Mouse (Mus musculus) neural tube, embryonic 11.5 days (tissue): ENCODE data around the gene Cpxm1. TPM values are rescaled to one million over a fixed set of nuclear protein-coding genes. Genes with fewer than 3 reads are reported as not detected.

Experiments used
- ATAC-seq: fragments of 200-750 bp; cut with Nextera tagmentation; 2 replicates; pipeline ENCODE4 v1.8.0; 2017; ENCODE audit warnings: moderate number of reproducible peaks, mild to moderate bottlenecking, moderate TSS enrichment, moderate library complexity; ENCODE audit not compliant: insufficient read depth, low FRiP score, low TSS enrichment
- DNase-seq: peaks from one replicate; pipeline ENCODE4 v3.0.0-alpha.2; 2015; ENCODE audit warnings: low spot score
- H3K27ac ChIP-seq: fragments of 300-500 bp; sonication (generic); 2 replicates; pipeline ENCODE4 v1.5.1; 2014; ENCODE audit warnings: low read depth, mild to moderate bottlenecking, low read length
- H3K27me3 ChIP-seq: fragments of 300-500 bp; sonication (generic); 2 replicates; pipeline ENCODE4 v1.6.1; 2014; ENCODE audit warnings: mild to moderate bottlenecking, low read length, mixed read lengths; ENCODE audit not compliant: control insufficient read depth, insufficient read depth
- H3K36me3 ChIP-seq: fragments of 300-500 bp; sonication (generic); 2 replicates; pipeline ENCODE4 v1.6.1; 2014; ENCODE audit warnings: mild to moderate bottlenecking, low read length, moderate library complexity, mixed read lengths; ENCODE audit not compliant: control insufficient read depth, insufficient read depth
- H3K4me1 ChIP-seq: fragments of 300-500 bp; sonication (generic); 2 replicates; pipeline ENCODE4 v1.6.1; 2014; ENCODE audit warnings: low read length, mixed read lengths; ENCODE audit not compliant: control insufficient read depth, insufficient read depth
- H3K4me2 ChIP-seq: fragments of 300-500 bp; sonication (generic); 2 replicates; pipeline ENCODE4 v1.6.1; 2014; ENCODE audit warnings: low read depth, mild to moderate bottlenecking, moderate library complexity
- H3K4me3 ChIP-seq: fragments of 300-500 bp; sonication (generic); 2 replicates; pipeline ENCODE4 v1.5.1; 2014; ENCODE audit warnings: low read depth, low read length
- H3K9ac ChIP-seq: fragments of 300-500 bp; sonication (generic); 2 replicates; pipeline ENCODE4 v1.6.1; 2014; ENCODE audit warnings: mild to moderate bottlenecking, low read length
- H3K9me3 ChIP-seq: fragments of 300-500 bp; sonication (generic); 2 replicates; pipeline ENCODE4 v1.6.1; 2016; ENCODE audit warnings: low read length; ENCODE audit not compliant: control insufficient read depth
- WGBS: fragments of 180-500 bp; shearing (Covaris S2); extraction: QIAGEN DNeasy Blood & Tissue Kit; methylation state at CpG from one replicate; pipeline ENCODE4 v1.1.7; 2014; 5-methylcytosine and 5-hydroxymethylcytosine counted together
- polyA plus RNA-seq: library from polyadenylated mRNA; unstranded; fragments of >200 nt; fragmentation: Nextera tagmentation; extraction: Ambion mirVana; gene quantifications from 2 replicates; pipeline ENCODE4 v1.2.1, GENCODE M21; 2014

Gene Cpxm1
- polyA plus RNA-seq, 1 experiment from 2014 or later: 32.3 TPM

DNA sequence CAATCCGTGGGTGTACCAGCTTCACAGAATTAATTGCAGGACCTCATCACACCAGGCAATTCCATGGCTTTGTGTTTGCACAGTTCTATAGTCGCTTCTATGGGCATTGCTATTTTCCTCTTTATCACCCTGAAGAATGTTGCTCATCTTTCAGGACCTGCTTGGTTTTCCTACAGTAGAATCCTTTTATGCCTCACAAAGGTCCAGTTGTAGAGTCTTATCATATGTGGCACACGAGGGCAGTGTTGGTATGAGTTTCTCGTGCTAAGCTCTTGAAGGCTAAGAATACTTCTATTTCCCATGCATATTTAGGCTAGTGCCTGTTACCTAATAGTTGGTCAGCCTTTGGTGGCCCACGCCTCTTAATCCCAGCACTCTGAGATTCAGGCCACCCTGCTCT lies 27.7 kb upstream of the Cpxm1 start:
- Histone ChIP-seq H3K4me3 (peak overlapping the region; percentile 72), H3K9ac (peak overlapping the region; percentile 72), H3K27me3 (no peaks in the 10 kb centered on the region), H3K4me1 (peaks cover 8% of the 10 kb centered on the region; the same call in 1 of the 2 replicates), H3K36me3 (peaks cover 2% of the 10 kb centered on the region; the same call in 1 of the 2 replicates), H3K27ac (no peak overlapping the region), H3K4me2 (peak overlapping the region; percentile 55), H3K9me3 (no peaks in the 10 kb centered on the region)
- no peak for DNase-seq
- no peak for ATAC-seq
- WGBS: 63% methylated on average over 5 of the region's 5 CpGs

- under 1% methylated on average over 58 of the region's 58 CpGs for WGBS
- H3K27me3 ChIP-seq: no peaks in the 10 kb centered on the region
- H3K9me3 ChIP-seq: no peaks in the 10 kb centered on the region
- ATAC-seq: peak; percentile 94
- peak; percentile 94 for DNase-seq
- H3K9ac ChIP-seq: peak within 1 kb of the TSS; percentile 72
- peaks cover 2% of the 10 kb centered on the region; the same call in 1 of the 2 replicates for H3K36me3 ChIP-seq
- H3K4me1 ChIP-seq: peaks cover 8% of the 10 kb centered on the region; the same call in 1 of the 2 replicates
- peak within 1 kb of the TSS; percentile 66 for H3K27ac ChIP-seq
- H3K4me2 ChIP-seq: peak within 1 kb of the TSS; percentile 55
- H3K4me3 ChIP-seq: peak within 1 kb of the TSS; percentile 72
Measured at GRCm38 (mm10) chr2:130424126-130424853, 26.9 kb upstream of the Cpxm1 start, which contains the start of the genes Vps16 and Pced1a. Gene Vps16 (plus strand): TSS chr2:130424339. Gene Pced1a (minus strand): TSS chr2:130424701.

DNA sequence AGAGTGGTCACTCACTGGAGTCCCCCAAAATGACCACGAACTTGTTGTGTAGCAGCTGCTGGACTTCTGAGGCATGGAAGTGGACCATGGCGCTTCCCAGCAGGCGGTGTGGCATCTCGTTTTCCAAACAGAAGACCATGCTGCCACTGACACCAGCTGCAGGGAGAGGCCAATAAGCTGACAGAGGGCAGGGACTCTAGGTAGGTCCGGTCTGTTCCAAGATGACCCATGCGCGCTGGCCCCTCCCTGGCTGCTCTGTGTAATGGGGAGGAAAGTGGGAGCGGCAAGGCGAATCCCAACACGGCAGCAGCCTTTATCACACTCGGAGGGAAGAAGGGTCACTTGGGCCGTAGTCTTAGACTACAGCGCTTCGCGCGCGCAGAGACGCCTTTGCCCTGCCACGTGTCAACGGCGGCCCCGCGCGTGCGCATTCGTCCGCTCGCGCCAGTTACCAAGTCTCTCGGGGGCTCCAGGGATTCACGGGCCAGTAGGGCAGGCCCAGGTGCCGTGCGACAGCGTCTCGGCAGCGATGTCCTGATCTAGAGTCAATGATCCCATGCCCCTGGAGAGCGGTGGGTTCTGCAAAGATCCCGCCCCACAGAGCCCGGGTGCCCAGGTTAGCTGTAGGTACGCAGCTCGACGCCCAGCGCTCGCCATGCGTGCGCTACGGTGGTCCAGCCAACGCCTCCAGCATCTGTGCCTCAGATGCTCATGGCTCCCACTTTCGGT lies 26.2 kb upstream of the Cpxm1 start:
- peak overlapping the region; percentile 55 for H3K4me2 ChIP-seq
- no peaks in the 10 kb centered on the region for H3K9me3 ChIP-seq
- peaks cover 2% of the 10 kb centered on the region; the same call in 1 of the 2 replicates for H3K36me3 ChIP-seq
- peaks cover 8% of the 10 kb centered on the region; the same call in 1 of the 2 replicates for H3K4me1 ChIP-seq
- DNase-seq: peak; percentile 88
- peak overlapping the region; percentile 72 for H3K9ac ChIP-seq
- ATAC-seq: peak; percentile 68
- H3K4me3 ChIP-seq: peak overlapping the region; percentile 72
- H3K27ac ChIP-seq: peak overlapping the region; percentile 66; the same call in 1 of the 2 replicates
- no peaks in the 10 kb centered on the region for H3K27me3 ChIP-seq
- WGBS: 18% methylated on average over 49 of the region's 49 CpGs

GRCm38 (mm10) chr2:130421781-130422620 lies 24.6 kb upstream of the Cpxm1 start:
- Histone ChIP-seq H3K27ac (no peak overlapping the region), H3K9me3 (no peaks in the 10 kb centered on the region), H3K4me1 (peaks cover 8% of the 10 kb centered on the region; the same call in 1 of the 2 replicates), H3K4me2 (no peak overlapping the region), H3K36me3 (peaks cover 2% of the 10 kb centered on the region; the same call in 1 of the 2 replicates), H3K27me3 (no peaks in the 10 kb centered on the region), H3K4me3 (no peak overlapping the region), H3K9ac (no peak overlapping the region)
- DNase-seq (no peak), ATAC-seq (no peak)
- WGBS: 95% methylated on average over 26 of the region's 26 CpGs

DNA sequence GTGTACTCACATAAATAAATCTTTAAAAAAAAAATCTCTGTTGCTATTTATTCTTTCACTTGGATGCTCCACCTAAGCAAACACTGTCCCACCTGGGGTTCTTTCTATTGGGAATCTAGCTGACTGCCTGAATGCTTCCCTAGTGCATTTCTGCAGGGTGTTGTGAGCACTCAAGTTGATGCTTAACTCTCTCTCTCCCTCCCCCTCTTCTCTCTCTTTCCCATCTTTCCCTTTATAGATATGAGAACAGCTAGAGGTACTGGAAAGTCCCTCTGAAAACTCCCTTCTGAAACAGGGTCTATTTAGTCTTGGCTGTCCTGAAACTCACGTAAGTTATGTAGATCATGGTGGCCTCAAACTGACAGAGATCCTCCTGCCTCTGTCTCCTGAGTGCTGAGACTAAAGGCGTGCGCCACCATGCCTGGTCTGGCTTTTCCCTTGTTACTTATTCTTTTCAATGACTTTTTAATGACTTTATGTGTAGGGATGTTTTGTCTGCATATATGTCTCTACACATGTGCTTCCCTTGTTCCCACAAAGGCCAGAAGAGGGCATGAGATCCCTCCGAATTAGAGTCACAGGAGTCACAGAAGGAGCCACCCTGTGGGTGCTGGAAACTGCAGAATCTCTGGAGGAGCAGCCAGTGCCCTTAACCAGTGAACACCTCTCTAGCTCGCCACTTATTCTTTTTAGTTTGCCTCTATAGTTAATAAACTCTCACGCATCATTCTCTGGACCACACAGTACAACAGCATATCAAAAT lies 16.9 kb upstream of the Cpxm1 start:
- Histone ChIP-seq H3K4me1 (no peaks in the 10 kb centered on the region), H3K27ac (no peak overlapping the region), H3K27me3 (no peaks in the 10 kb centered on the region), H3K4me2 (no peak overlapping the region), H3K9ac (no peak overlapping the region), H3K9me3 (no peaks in the 10 kb centered on the region), H3K36me3 (no peaks in the 10 kb centered on the region), H3K4me3 (no peak overlapping the region)
- no peak for ATAC-seq
- no peak for DNase-seq
- WGBS: 76% methylated on average over 6 of the region's 6 CpGs

DNA sequence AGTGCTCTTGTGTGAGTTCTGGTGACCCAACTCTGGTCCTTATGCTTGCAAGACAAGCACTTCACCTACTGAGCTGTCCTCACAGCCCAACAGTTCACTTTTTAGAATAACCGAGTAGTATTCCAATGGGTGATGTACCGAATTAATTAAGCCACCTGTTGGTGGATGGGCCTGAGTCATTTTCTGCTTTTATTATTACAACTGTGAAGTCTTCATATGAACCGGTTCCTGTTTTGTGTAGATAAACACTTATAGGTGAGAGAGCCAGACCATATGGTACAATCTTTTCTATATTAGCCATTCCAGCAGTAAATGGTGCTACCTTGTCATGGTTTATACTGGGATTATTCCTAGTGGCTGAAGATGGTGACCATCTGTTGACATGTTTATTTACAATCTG lies 15.4 kb upstream of the Cpxm1 start:
- Histone ChIP-seq H3K4me1 (no peaks in the 10 kb centered on the region), H3K9me3 (no peaks in the 10 kb centered on the region), H3K27ac (no peak overlapping the region), H3K27me3 (no peaks in the 10 kb centered on the region), H3K4me3 (no peak overlapping the region), H3K36me3 (no peaks in the 10 kb centered on the region), H3K4me2 (no peak overlapping the region), H3K9ac (no peak overlapping the region)
- WGBS: 83% methylated on average over 3 of the region's 3 CpGs
- ATAC-seq (no peak), DNase-seq (no peak)

DNA sequence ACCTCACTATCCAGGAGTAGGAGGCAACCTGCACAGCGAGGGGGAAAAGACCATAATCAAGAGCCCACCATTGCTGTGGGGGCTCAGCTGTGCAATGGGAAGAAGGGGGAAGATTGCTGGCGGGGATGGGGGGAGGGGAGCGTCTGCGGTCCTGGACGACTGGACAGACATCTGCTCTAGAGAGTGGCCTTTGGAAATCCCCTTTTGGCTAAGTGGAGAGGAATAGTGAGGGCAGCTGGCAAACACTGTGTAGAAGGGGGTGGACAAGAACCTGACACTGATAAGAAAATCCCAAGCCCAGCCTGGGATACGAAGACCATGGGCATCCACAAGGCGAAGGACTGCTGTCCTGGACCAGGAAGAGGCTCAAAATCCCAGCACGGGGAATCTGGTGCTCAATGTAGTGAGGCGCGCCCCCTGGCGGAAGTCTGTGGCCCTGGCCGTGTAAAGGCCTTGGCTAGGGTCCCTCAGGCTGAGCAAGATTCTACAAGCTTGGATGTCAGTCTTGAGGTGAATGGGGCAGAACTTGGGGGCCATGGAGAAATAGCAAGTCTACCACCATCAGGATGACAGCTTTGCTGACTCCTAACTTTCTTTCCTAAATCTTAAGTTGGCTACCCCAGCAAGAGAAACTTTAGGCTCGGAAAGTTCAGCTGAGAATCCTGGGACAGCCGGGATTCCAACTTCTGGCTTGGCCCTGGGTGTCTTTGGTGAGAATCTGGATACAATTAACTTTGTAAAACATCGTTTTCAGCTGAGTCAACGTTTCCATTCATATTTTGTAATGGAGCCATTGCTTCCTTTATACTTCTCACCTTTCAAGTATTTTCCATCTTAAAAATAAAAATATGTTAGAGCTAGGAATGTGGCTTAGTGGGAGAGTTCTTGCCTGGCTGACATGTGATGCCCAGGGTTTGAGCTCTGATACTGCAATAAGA lies 14.5 kb upstream of the Cpxm1 start:
- Histone ChIP-seq H3K36me3 (no peaks in the 10 kb centered on the region), H3K4me2 (no peak overlapping the region), H3K4me3 (no peak overlapping the region), H3K27me3 (no peaks in the 10 kb centered on the region), H3K9ac (no peak overlapping the region), H3K27ac (no peak overlapping the region), H3K9me3 (no peaks in the 10 kb centered on the region), H3K4me1 (no peaks in the 10 kb centered on the region)
- 42% methylated on average over 16 of the region's 16 CpGs for WGBS
- ATAC-seq: peak; percentile 58; the same call in 1 of the 2 replicates
- DNase-seq: peak; percentile 87
